Mouse (Mus musculus) embryo, embryonic 9.5 days (tissue): Measurements from ENCODE around the gene Ttc38.

Experiments
- DNase-seq: peaks from one replicate; pipeline ENCODE4 v3.0.0-alpha.2; 2017; ENCODE audit errors: extremely low spot score

The Ttc38 gene

DNA sequence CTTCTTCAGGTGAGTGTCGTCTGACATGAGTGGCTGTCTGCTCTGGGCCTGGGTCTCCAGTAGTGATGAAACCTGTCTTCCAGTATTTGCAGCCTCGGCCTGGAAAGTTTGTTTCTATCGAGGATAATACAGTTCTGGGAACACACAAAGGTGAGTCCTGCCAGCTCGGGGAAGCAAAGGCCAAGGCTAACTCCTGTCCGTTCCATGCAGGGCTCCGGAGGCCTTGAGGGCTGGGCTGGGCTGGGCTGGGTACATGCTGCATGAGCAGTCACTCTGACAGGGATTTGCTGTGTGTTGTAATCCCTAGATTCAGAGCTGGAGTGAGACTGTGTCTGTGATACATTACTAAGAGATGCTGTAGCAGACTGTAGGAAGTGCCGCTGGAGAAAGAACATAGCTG lies 61.8 kb downstream of the Ttc38 start:
- no peak for DNase-seq

DNA sequence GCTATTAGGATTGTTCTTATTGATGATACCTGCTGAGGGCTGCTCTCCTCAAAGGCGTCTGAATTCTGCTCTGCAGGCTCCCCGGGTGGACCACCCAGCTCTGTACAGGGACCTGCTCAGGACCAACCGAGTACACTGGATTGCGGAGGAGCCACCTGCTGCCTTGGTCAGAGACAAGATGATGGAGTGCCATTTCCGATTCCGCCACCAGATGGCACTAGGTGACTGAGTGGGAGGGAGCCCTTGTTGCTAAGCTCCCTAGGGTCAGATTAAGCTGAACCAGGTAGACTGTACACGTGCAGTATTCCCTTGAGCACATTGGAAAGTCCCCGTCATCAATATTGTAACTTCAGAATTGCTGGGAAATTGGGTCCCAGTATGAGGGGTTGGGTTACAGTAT lies 64.2 kb downstream of the Ttc38 start:
- peak; percentile 80 for DNase-seq

DNA sequence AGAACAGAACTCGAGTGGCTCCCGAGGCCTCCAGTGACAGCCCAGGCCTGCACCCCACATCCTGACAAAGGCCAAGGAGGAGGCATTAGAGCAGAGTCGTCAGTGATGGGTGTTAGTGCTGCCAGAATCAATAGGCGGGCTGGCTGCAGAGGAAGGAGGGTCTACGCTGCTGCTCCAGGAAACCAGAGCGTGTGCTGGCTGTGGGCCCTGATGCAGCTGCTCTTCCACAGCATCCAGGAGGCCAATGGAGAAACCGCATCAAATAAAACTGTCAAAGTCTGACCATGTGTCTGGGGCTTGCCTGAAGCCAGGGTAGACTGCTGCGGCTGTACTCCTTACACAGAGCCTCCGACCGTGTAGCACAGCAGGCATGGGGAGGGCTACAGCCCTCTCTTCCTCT lies 65.0 kb downstream of the Ttc38 start:
- no peak for DNase-seq

DNA sequence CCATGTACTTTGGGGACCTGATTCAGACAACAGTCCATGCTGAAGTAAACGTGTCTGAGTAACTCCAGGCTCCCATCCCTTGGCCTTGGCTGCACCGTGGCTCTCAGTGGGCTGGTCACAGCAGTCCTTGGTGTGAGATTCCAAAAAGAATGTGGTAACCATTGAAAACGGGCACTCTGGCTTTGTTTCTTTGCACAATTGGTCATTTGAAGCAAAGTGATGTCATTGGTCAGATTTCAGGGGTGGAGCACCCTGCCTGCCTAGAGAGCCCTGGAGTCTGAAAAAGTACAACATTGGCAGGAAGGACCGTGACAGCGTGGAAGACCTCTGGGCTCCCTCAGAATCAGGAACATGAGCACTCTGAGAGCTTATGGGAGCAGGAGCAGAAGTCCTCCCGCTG lies 67.3 kb downstream of the Ttc38 start:
- no peak for DNase-seq

DNA sequence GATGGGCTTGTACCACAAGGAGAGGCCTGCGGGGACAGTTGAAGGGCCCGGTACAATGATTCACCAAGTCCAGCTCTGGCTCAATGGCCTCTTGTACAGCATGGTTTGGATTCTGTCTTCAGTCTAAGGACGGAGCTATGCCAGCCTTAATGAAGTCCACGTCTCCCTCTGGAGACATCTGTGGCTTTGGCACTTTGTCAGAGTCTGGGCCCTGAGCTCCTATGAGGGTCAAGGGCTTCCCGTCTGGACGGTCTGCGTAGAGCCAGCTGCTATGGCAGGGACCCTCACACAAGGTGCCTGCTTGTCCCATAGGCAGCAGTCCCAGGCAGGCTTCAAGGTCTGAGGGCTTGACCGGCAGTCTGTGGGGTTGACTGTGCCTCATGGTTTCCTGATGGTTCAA lies 68.2 kb downstream of the Ttc38 start:
- no peak for DNase-seq

DNA sequence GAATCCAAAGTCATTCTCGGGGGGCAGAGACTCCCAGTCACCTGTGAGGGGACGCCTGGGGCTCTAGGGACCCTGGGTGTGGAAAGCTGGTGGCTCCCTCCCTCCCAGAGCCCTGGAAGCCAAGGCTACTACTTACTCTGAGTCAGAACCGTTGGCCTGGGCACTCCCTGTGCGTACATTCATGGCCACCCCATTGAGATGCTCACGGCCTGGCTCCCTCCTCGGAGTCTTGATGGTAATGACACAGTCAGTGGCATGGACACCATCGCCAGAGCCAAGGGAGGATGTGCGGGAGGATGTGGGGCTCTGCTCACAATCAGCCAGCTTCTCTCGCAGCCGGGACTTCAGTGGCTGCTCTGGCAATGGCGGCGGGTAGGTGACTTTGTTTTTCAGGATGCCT lies 68.7 kb downstream of the Ttc38 start:
- DNase-seq = no peak

DNA sequence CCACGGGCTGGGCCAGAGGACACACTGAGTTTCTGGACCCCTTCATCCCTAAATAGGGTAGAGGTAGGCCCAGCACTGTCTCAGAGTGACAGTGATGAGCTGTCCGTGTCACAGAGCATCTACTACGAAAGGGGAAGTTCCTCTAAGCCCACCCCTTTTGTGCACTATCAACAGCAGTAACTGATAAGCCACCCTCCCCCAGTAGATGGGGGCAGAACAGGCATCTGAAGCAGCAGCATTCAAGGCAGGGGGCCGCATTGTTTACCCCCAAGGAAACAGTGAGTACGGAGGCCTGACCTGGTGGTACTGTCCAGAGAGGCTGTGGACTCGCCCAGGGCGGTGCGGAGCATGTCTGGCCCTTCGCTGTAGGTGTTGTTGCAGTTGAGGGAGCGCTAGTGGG lies 70.4 kb downstream of the Ttc38 start:
- no peak for DNase-seq

DNA sequence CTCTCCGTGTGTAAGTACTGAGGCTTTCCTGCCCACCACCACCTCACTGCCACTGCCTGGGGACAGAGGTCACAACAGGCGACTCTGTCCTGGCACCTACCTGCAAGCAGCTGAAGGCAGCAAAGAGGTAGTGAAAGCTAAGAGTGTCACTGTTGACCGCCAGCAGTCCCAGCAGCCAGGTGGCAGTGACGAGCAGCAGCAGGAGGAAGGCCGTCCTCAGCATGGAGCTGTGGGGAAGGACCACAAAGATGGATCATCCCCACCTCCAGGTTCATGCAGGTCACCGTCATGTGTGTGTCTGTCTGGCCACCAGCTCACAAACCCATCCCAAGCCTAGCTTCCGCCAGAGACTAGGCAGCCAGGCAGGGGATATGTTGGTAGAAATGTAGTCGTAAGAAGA lies 71.7 kb downstream of the Ttc38 start:
- no peak for DNase-seq
